Mouse (Mus musculus) forebrain, postnatal 0 days (tissue): ENCODE measurements around the gene Olfr598. TPM values are rescaled to one million over a fixed set of nuclear protein-coding genes. Genes with fewer than 3 reads are reported as not detected.
"Not testable (repeated sequence)": the region's sequence is repeated elsewhere in the genome, so short reads cannot be mapped to it uniquely, and the experiment has no call there.

Experiments used
- ATAC-seq: fragments of 200-750 bp; cut with Nextera tagmentation; 2 replicates; pipeline ENCODE4 v1.8.0; 2017; ENCODE audit warnings: mild to moderate bottlenecking, moderate library complexity
- DNase-seq: peaks from one replicate; pipeline ENCODE4 v3.0.0-alpha.2; 2015
- H3K27ac ChIP-seq: fragments of 300-500 bp; sonication (generic); 2 replicates; pipeline ENCODE4 v1.5.1; 2014; ENCODE audit warnings: low read depth, mild to moderate bottlenecking, antibody characterized with exemption, low read length, moderate library complexity, mixed read lengths
- H3K27me3 ChIP-seq: fragments of 300-500 bp; sonication (generic); 2 replicates; pipeline ENCODE4 v1.6.1; 2014; ENCODE audit warnings: mild to moderate bottlenecking, low read length, mixed read lengths; ENCODE audit not compliant: insufficient read depth
- H3K36me3 ChIP-seq: fragments of 300-500 bp; sonication (generic); 2 replicates; pipeline ENCODE4 v1.6.1; 2014; ENCODE audit warnings: mild to moderate bottlenecking, moderate library complexity; ENCODE audit not compliant: insufficient read depth
- H3K4me1 ChIP-seq: fragments of 300-500 bp; sonication (generic); 2 replicates; pipeline ENCODE4 v1.6.1; 2014; ENCODE audit warnings: antibody characterized with exemption; ENCODE audit not compliant: insufficient read depth
- H3K4me2 ChIP-seq: fragments of 300-500 bp; sonication (generic); 2 replicates; pipeline ENCODE4 v1.6.1; 2014; ENCODE audit warnings: low read depth, mild to moderate bottlenecking, moderate library complexity
- H3K4me3 ChIP-seq: fragments of 300-500 bp; sonication (generic); 2 replicates; pipeline ENCODE4 v1.5.1; 2014; ENCODE audit warnings: low read depth, low read length, mixed read lengths
- H3K9ac ChIP-seq: fragments of 300-500 bp; sonication (generic); 2 replicates; pipeline ENCODE4 v1.6.1; 2014; ENCODE audit warnings: mild to moderate bottlenecking
- H3K9me3 ChIP-seq: fragments of 300-500 bp; sonication (generic); 2 replicates; pipeline ENCODE4 v1.6.1; 2016; ENCODE audit warnings: low read length
- CTCF ChIP-seq: sonication (generic); IDR thresholded peaks from 2 replicates; pipeline ENCODE4 v1.5.1; 2016; ENCODE audit warnings: antibody characterized with exemption, control low read depth, low read depth
- WGBS: fragments of 180-500 bp; shearing (Covaris S2); extraction: QIAGEN DNeasy Blood & Tissue Kit; methylation state at CpG from one replicate; pipeline ENCODE4 v1.1.7; 2014; 5-methylcytosine and 5-hydroxymethylcytosine counted together
- polyA plus RNA-seq: library from polyadenylated mRNA; unstranded; fragments of >200 nt; fragmentation: Nextera tagmentation; extraction: Ambion mirVana; gene quantifications from 2 replicates; pipeline ENCODE4 v1.2.1, GENCODE M21; 2015
- total RNA-seq: library from RNA; depleted of rRNA; stranded (reverse); fragments of >200 nt; gene quantifications from 2 replicates; pipeline ENCODE4 v1.2.3, GENCODE M21; 2014; rRNA removed

Olfr598 gene
- total RNA-seq = not detected in 2 replicates
- not detected in 2 replicates for polyA plus RNA-seq

DNA sequence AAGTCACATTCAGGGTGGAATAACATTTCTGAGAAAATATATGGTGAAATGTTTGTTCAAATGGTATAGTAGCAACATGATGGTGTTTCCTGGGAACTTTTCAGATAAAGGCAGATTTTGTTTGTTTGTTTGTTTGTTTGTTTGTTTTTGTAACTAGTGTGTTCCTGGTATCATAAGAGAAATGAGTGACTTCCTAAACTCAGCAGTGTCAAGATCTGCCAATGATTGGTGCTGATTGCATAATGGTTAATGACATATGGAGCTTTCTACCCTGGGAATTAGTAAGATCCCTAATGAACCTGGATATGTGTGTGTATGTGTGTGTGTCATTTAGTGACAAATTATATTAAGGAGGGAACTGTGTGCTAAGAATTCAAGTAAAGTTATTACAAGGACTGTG, at the start of gene Olfr598:
Olfr598 (plus strand) TSS at position 301 of the 400 bp plus-strand sequence.
- no peak within 1 kb of the TSS for H3K9ac ChIP-seq
- H3K4me3 ChIP-seq = no peak within 1 kb of the TSS
- no peaks in the 10 kb centered on the region for H3K27me3 ChIP-seq
- no peaks in the 10 kb centered on the region for H3K36me3 ChIP-seq
- ATAC-seq (no peak), DNase-seq (no peak)
- H3K4me1 ChIP-seq = no peaks in the 10 kb centered on the region
- no peak for TF ChIP-seq CTCF
- H3K9me3 ChIP-seq = no peaks in the 10 kb centered on the region
- no peak within 1 kb of the TSS for H3K27ac ChIP-seq
- no peak within 1 kb of the TSS for H3K4me2 ChIP-seq

DNA sequence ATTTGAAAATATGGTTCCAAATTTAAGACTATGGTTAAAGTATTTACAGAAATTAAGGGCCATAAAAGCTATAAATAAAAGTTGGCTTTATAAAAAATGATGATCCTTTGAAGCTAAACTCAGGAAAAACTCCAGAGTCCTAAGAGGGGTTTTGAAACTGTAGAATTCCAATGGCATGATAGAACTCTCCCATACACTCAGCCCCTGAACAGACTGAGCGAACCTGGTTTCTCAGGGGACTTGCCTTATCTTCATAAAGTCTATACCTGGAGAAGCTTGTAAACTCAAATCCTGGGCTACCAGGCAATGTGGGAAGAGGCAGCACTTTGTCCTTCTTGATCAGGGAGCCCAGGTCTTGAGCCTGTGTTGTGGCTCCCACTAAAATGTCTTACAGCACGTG, 18.0 kb upstream of the Olfr598 start, which contains the start of gene Olfr596:
Olfr596 (plus strand) TSS at position 301 of the 400 bp plus-strand sequence.
- not testable (repeated sequence) for H3K4me3 ChIP-seq, H3K27ac ChIP-seq, H3K9me3 ChIP-seq, DNase-seq, H3K9ac ChIP-seq, H3K4me1 ChIP-seq, H3K36me3 ChIP-seq, H3K4me2 ChIP-seq, H3K27me3 ChIP-seq, ATAC-seq
- 90% methylated on average over 2 of the region's 2 CpGs for WGBS

DNA sequence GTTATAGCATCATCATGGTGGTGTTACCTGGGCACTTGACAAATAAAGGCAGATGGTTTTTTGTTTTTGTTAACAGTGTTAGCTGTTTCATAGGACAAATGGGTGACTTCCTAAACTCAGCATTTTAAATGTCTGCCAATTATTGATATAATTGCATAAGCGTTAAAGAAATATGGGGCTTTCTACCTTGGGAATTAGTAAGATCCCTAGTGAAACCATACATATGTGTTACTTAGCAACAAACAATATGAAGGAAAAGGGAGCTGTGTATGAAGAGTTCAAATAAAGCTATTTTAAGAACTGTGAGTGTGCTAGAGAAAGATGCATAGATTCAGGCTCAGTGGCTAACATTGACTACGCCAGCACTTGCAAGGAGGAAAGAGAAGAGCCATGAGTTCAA, 7.4 kb upstream of the Olfr598 start, which contains the start of gene Olfr597:
Olfr597 (plus strand) TSS at position 301 of the 400 bp plus-strand sequence.
- not testable (repeated sequence) for DNase-seq, H3K36me3 ChIP-seq, H3K4me1 ChIP-seq, H3K9ac ChIP-seq, H3K27ac ChIP-seq, H3K27me3 ChIP-seq, H3K9me3 ChIP-seq, H3K4me2 ChIP-seq, H3K4me3 ChIP-seq, ATAC-seq
- 83% methylated on average over 2 of the region's 2 CpGs for WGBS

DNA sequence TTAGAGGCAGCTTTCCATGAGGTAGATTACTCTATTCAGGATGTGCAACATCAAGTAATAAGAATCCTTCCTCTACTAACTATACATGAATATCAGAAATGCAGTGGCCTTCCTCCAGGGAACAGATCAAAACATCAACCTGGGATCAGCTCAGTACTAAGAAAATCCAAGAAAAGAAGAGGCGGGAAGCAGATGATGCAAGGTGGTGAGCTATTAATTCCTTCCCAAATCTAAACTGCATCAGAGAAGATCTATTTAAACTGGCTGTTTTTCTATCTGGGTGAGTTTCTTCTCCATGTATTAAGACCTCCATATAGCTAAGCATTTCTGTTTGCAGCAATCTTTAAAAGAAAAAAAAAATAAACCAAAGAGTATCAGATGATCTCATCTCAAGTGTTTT, 12.2 kb downstream of the Olfr598 start, which contains the start of gene Olfr599:
Olfr599 (plus strand) TSS at position 301 of the 400 bp plus-strand sequence.
- no peaks in the 10 kb centered on the region for H3K4me1 ChIP-seq
- H3K36me3 ChIP-seq = no peaks in the 10 kb centered on the region
- no peak for TF ChIP-seq CTCF
- no peak within 1 kb of the TSS for H3K27ac ChIP-seq
- no peaks in the 10 kb centered on the region for H3K9me3 ChIP-seq
- H3K9ac ChIP-seq = no peak within 1 kb of the TSS
- no peak within 1 kb of the TSS for H3K4me3 ChIP-seq
- no peak within 1 kb of the TSS for H3K4me2 ChIP-seq
- H3K27me3 ChIP-seq = no peaks in the 10 kb centered on the region
- ATAC-seq (no peak), DNase-seq (no peak)
- 97% methylated on average over 1 of the region's 1 CpGs for WGBS

DNA sequence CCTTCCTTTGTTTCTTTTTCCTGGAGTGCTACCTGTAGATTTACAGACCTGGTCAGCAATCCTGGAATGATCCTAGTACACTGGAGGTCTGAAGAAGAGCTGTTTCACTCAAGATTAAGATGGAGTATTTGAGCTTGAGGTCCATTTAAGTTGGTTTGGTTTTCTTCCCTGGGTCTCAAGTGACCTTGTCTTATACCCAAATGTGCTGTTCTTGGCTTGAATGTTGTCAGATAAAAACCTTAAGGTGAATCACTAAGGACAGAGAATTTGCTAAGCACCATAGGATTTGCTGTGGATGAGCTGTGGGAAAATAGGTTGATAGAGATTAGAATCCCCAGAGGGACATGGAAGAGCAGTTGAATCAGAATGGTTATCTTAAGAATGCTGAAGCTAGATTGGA, 26.2 kb downstream of the Olfr598 start, which contains the start of gene Olfr600:
Olfr600 (minus strand) TSS at position 101 of the 400 bp plus-strand sequence.
- H3K36me3 ChIP-seq = no peaks in the 10 kb centered on the region
- no peaks in the 10 kb centered on the region for H3K27me3 ChIP-seq
- H3K9me3 ChIP-seq = no peaks in the 10 kb centered on the region
- TF ChIP-seq CTCF = no peak
- H3K4me2 ChIP-seq = no peak within 1 kb of the TSS
- H3K4me1 ChIP-seq = no peaks in the 10 kb centered on the region
- H3K4me3 ChIP-seq = no peak within 1 kb of the TSS
- ATAC-seq (no peak), DNase-seq (no peak)
- no peak within 1 kb of the TSS for H3K27ac ChIP-seq
- no peak within 1 kb of the TSS for H3K9ac ChIP-seq

DNA sequence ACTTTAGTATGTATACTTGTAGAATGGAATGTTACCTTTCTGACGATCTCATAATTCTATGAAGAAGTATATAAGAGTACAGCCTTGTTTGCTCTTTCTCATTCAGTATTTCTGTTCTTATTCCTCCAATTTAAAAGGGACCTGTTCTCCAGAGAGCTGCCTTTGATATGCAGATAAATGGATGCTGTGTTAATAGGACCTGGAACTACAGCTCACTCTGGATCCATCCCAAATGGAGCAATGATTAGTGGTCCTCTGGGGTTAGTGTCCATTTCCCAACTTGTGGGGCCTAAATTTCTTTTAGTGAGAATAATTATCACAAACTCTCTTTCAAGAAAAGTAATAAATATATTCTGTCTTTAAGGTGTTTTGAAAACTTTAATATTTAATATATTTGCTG, 39.2 kb downstream of the Olfr598 start, which contains the start of gene Olfr601:
Olfr601 (minus strand) TSS at position 101 of the 400 bp plus-strand sequence.
- Histone ChIP-seq H3K9me3 (no peaks in the 10 kb centered on the region), H3K27me3 (no peaks in the 10 kb centered on the region), H3K4me1 (no peaks in the 10 kb centered on the region), H3K27ac (no peak within 1 kb of the TSS), H3K36me3 (no peaks in the 10 kb centered on the region), H3K4me3 (no peak within 1 kb of the TSS), H3K9ac (no peak within 1 kb of the TSS), H3K4me2 (no peak within 1 kb of the TSS)
- TF ChIP-seq CTCF = no peak
- DNase-seq (no peak), ATAC-seq (no peak)
- WGBS = 96% methylated on average over 1 of the region's 1 CpGs

Other genes starting within 250 kb of the Olfr598 start
- not detected in 2 replicates for gene Olfr584, start 241.7 kb upstream of the Olfr598 start, total RNA-seq
- gene Olfr584, start 241.7 kb upstream of the Olfr598 start, polyA plus RNA-seq = not detected in 2 replicates
- gene Olfr585, start 225.8 kb upstream of the Olfr598 start, total RNA-seq = not detected in 2 replicates
- gene Olfr585, start 225.8 kb upstream of the Olfr598 start, polyA plus RNA-seq = not detected in 2 replicates
- not detected in 2 replicates for gene Olfr586, start 197.9 kb upstream of the Olfr598 start, total RNA-seq
- gene Olfr586, start 197.9 kb upstream of the Olfr598 start, polyA plus RNA-seq = not detected in 2 replicates
- gene Olfr588-ps1, start 182.7 kb upstream of the Olfr598 start, total RNA-seq = not detected in 2 replicates
- not detected in 2 replicates for gene Olfr588-ps1, start 182.7 kb upstream of the Olfr598 start, polyA plus RNA-seq
- gene Olfr589, start 167.2 kb upstream of the Olfr598 start, total RNA-seq = not detected in 2 replicates
- not detected in 2 replicates for gene Olfr589, start 167.2 kb upstream of the Olfr598 start, polyA plus RNA-seq
- not detected in 2 replicates for gene Olfr591, start 145.2 kb upstream of the Olfr598 start, total RNA-seq
- gene Olfr591, start 145.2 kb upstream of the Olfr598 start, polyA plus RNA-seq = not detected in 2 replicates
- gene Olfr592, start 138.8 kb upstream of the Olfr598 start, total RNA-seq = not detected in 2 replicates
- not detected in 2 replicates for gene Olfr592, start 138.8 kb upstream of the Olfr598 start, polyA plus RNA-seq
- gene Olfr593, start 111.7 kb upstream of the Olfr598 start, total RNA-seq = not detected in 2 replicates
- not detected in 2 replicates for gene Olfr593, start 111.7 kb upstream of the Olfr598 start, polyA plus RNA-seq
- not detected in 2 replicates for gene Olfr594, start 106.6 kb upstream of the Olfr598 start, total RNA-seq
- gene Olfr594, start 106.6 kb upstream of the Olfr598 start, polyA plus RNA-seq = not detected in 2 replicates
- gene Usp17ld, start 71.1 kb upstream of the Olfr598 start, total RNA-seq = not detected in 2 replicates
- gene Usp17ld, start 71.1 kb upstream of the Olfr598 start, polyA plus RNA-seq = not detected in 2 replicates
- gene Olfr596, start 17.9 kb upstream of the Olfr598 start, total RNA-seq = not detected in 2 replicates
- not detected in 2 replicates for gene Olfr596, start 17.9 kb upstream of the Olfr598 start, polyA plus RNA-seq
- 0.24 TPM in 1 of 2 replicates, not detected in the other for gene Olfr597, start 7.3 kb upstream of the Olfr598 start, total RNA-seq
- not detected in 2 replicates for gene Olfr597, start 7.3 kb upstream of the Olfr598 start, polyA plus RNA-seq
- gene Olfr599, start 12.3 kb downstream of the Olfr598 start, total RNA-seq = not detected in 2 replicates
- not detected in 2 replicates for gene Olfr599, start 12.3 kb downstream of the Olfr598 start, polyA plus RNA-seq
- gene Olfr600, start 26.1 kb downstream of the Olfr598 start, total RNA-seq = not detected in 2 replicates
- gene Olfr600, start 26.1 kb downstream of the Olfr598 start, polyA plus RNA-seq = not detected in 2 replicates
- gene Olfr601, start 39.1 kb downstream of the Olfr598 start, total RNA-seq = not detected in 2 replicates
- gene Olfr601, start 39.1 kb downstream of the Olfr598 start, polyA plus RNA-seq = not detected in 2 replicates
- not detected in 2 replicates for gene Olfr603, start 62.6 kb downstream of the Olfr598 start, total RNA-seq
- gene Olfr603, start 62.6 kb downstream of the Olfr598 start, polyA plus RNA-seq = not detected in 2 replicates
- not detected in 2 replicates for gene Usp17lc, start 91.5 kb downstream of the Olfr598 start, total RNA-seq
- not detected in 2 replicates for gene Usp17lc, start 91.5 kb downstream of the Olfr598 start, polyA plus RNA-seq
- gene Olfr605, start 121.9 kb downstream of the Olfr598 start, total RNA-seq = not detected in 2 replicates
- not detected in 2 replicates for gene Olfr605, start 121.9 kb downstream of the Olfr598 start, polyA plus RNA-seq
- not detected in 2 replicates for gene Olfr606, start 125.5 kb downstream of the Olfr598 start, total RNA-seq
- gene Olfr606, start 125.5 kb downstream of the Olfr598 start, polyA plus RNA-seq = not detected in 2 replicates
- not detected in 2 replicates for gene Olfr607, start 140.6 kb downstream of the Olfr598 start, total RNA-seq
- gene Olfr607, start 140.6 kb downstream of the Olfr598 start, polyA plus RNA-seq = not detected in 2 replicates
- gene Olfr608, start 146.3 kb downstream of the Olfr598 start, total RNA-seq = not detected in 2 replicates
- gene Olfr608, start 146.3 kb downstream of the Olfr598 start, polyA plus RNA-seq = not detected in 2 replicates
- gene Olfr609, start 174.5 kb downstream of the Olfr598 start, total RNA-seq = not detected in 2 replicates
- gene Olfr609, start 174.5 kb downstream of the Olfr598 start, polyA plus RNA-seq = not detected in 2 replicates
- gene Olfr610, start 188.6 kb downstream of the Olfr598 start, total RNA-seq = not detected in 2 replicates
- gene Olfr610, start 188.6 kb downstream of the Olfr598 start, polyA plus RNA-seq = not detected in 2 replicates
- not detected in 2 replicates for gene Olfr611, start 197.3 kb downstream of the Olfr598 start, total RNA-seq
- gene Olfr611, start 197.3 kb downstream of the Olfr598 start, polyA plus RNA-seq = not detected in 2 replicates
- not detected in 2 replicates for gene Olfr612, start 219.1 kb downstream of the Olfr598 start, total RNA-seq
- not detected in 2 replicates for gene Olfr612, start 219.1 kb downstream of the Olfr598 start, polyA plus RNA-seq
- not detected in 2 replicates for gene Olfr613, start 224.5 kb downstream of the Olfr598 start, total RNA-seq
- not detected in 2 replicates for gene Olfr613, start 224.5 kb downstream of the Olfr598 start, polyA plus RNA-seq
- gene Olfr615, start 232.5 kb downstream of the Olfr598 start, total RNA-seq = not detected in 2 replicates
- not detected in 2 replicates for gene Olfr615, start 232.5 kb downstream of the Olfr598 start, polyA plus RNA-seq
- not detected in 2 replicates for gene Olfr616, start 245.6 kb downstream of the Olfr598 start, total RNA-seq
- not detected in 2 replicates for gene Olfr616, start 245.6 kb downstream of the Olfr598 start, polyA plus RNA-seq
- gene Olfr617, start 249.5 kb downstream of the Olfr598 start, total RNA-seq = not detected in 2 replicates
- not detected in 2 replicates for gene Olfr617, start 249.5 kb downstream of the Olfr598 start, polyA plus RNA-seq